Mouse (Mus musculus) limb, embryonic 10.5 days (tissue): ENCODE measurements around the gene Adk. TPM values are rescaled to one million over a fixed set of nuclear protein-coding genes. Genes with fewer than 3 reads are reported as not detected.
"Not testable (repeated sequence)": the region's sequence is repeated elsewhere in the genome, so short reads cannot be mapped to it uniquely, and the experiment has no call there.

Source experiments
- DNase-seq: peaks from one replicate; pipeline ENCODE4 v3.0.0-alpha.2; 2017; ENCODE audit warnings: low spot score
- H3K27ac ChIP-seq: fragments of 300-500 bp; sonication (generic); 2 replicates; pipeline ENCODE4 v1.5.1; 2016; ENCODE audit warnings: mild to moderate bottlenecking
- H3K27me3 ChIP-seq: fragments of 300-500 bp; sonication (generic); 2 replicates; pipeline ENCODE4 v1.6.1; 2016; ENCODE audit warnings: low read depth, mild to moderate bottlenecking; ENCODE audit not compliant: poor library complexity, severe bottlenecking
- H3K36me3 ChIP-seq: fragments of 300-500 bp; sonication (generic); 2 replicates; pipeline ENCODE4 v1.6.1; 2016; ENCODE audit warnings: mild to moderate bottlenecking, moderate library complexity
- H3K4me1 ChIP-seq: fragments of 300-500 bp; sonication (generic); 2 replicates; pipeline ENCODE4 v1.6.1; 2016
- H3K4me3 ChIP-seq: fragments of 300-500 bp; sonication (generic); 2 replicates; pipeline ENCODE4 v1.5.1; 2016; ENCODE audit warnings: mild to moderate bottlenecking, moderate library complexity
- H3K9me3 ChIP-seq: fragments of 300-500 bp; sonication (generic); replicated peaks from 2 replicates; pipeline ENCODE4 v1.6.1; 2016; ENCODE audit warnings: mild to moderate bottlenecking
- WGBS: fragments of 180-500 bp; shearing (Covaris S2); methylation state at CpG from one replicate; pipeline ENCODE4 v1.1.7; 2016; 5-methylcytosine and 5-hydroxymethylcytosine counted together
- polyA plus RNA-seq: library from polyadenylated mRNA; unstranded; fragments of >200 nt; fragmentation: Nextera tagmentation; extraction: Ambion mirVana; gene quantifications from 2 replicates; pipeline ENCODE4 v1.2.1, GENCODE M21; 2016

The Adk gene
- polyA plus RNA-seq, 1 experiment from 2014 or later = 170 TPM

- WGBS = 89% methylated on average over 7 of the region's 7 CpGs
- Histone ChIP-seq H3K9me3 (no peaks in the 10 kb centered on the region), H3K36me3 (no peaks in the 10 kb centered on the region), H3K4me1 (peaks cover 28% of the 10 kb centered on the region), H3K27ac (no peak overlapping the region), H3K27me3 (no peaks in the 10 kb centered on the region), H3K4me3 (no peak overlapping the region)
- no peak for DNase-seq
Measured at GRCm38 (mm10) chr14:21455654-21456350, 403.4 kb downstream of the Adk start.

- no peaks in the 10 kb centered on the region for H3K9me3 ChIP-seq
- peak overlapping the region; percentile 30; the same call in 1 of the 2 replicates for H3K27ac ChIP-seq
- H3K36me3 ChIP-seq = no peaks in the 10 kb centered on the region
- no peak for DNase-seq
- H3K27me3 ChIP-seq = no peaks in the 10 kb centered on the region
- H3K4me1 ChIP-seq = peaks cover 21% of the 10 kb centered on the region
- no peak overlapping the region for H3K4me3 ChIP-seq
Measured at GRCm38 (mm10) chr14:21456526-21456925, 404.2 kb downstream of the Adk start.

- DNase-seq = no peak
- H3K36me3 ChIP-seq = no peaks in the 10 kb centered on the region
- no peak overlapping the region for H3K4me3 ChIP-seq
- H3K4me1 ChIP-seq = peaks cover 30% of the 10 kb centered on the region
- H3K9me3 ChIP-seq = no peaks in the 10 kb centered on the region
- WGBS = 91% methylated on average over 5 of the region's 5 CpGs
- H3K27me3 ChIP-seq = no peaks in the 10 kb centered on the region
- peak overlapping the region; percentile 44; the same call in 1 of the 2 replicates for H3K27ac ChIP-seq
Measured at GRCm38 (mm10) chr14:21457876-21458275, 405.5 kb downstream of the Adk start.

GRCm38 (mm10) chr14:21458696-21459095 is 406.3 kb downstream of the Adk start:
- no peak overlapping the region for H3K4me3 ChIP-seq
- no peaks in the 10 kb centered on the region for H3K27me3 ChIP-seq
- no peak for DNase-seq
- WGBS = 74% methylated on average over 7 of the region's 7 CpGs
- H3K27ac ChIP-seq = peak overlapping the region; percentile 44
- peaks cover 38% of the 10 kb centered on the region for H3K4me1 ChIP-seq
- no peaks in the 10 kb centered on the region for H3K9me3 ChIP-seq
- no peaks in the 10 kb centered on the region for H3K36me3 ChIP-seq

- H3K4me1 ChIP-seq = peaks cover 38% of the 10 kb centered on the region
- H3K36me3 ChIP-seq = no peaks in the 10 kb centered on the region
- no peak overlapping the region for H3K4me3 ChIP-seq
- no peaks in the 10 kb centered on the region for H3K9me3 ChIP-seq
- no peaks in the 10 kb centered on the region for H3K27me3 ChIP-seq
- 88% methylated on average over 4 of the region's 4 CpGs for WGBS
- DNase-seq = no peak
- H3K27ac ChIP-seq = peak overlapping the region; percentile 44; the same call in 1 of the 2 replicates
Measured at GRCm38 (mm10) chr14:21459163-21459562, 406.8 kb downstream of the Adk start.

- WGBS = 61% methylated on average over 3 of the region's 3 CpGs
- H3K27me3 ChIP-seq = no peaks in the 10 kb centered on the region
- DNase-seq = peak; percentile 62
- peaks cover 34% of the 10 kb centered on the region for H3K4me1 ChIP-seq
- no peak overlapping the region for H3K4me3 ChIP-seq
- H3K27ac ChIP-seq = peak overlapping the region; percentile 82
- no peaks in the 10 kb centered on the region for H3K36me3 ChIP-seq
- H3K9me3 ChIP-seq = peaks cover 3% of the 10 kb centered on the region; the same call in 1 of the 2 replicates
Measured at GRCm38 (mm10) chr14:21462398-21462797, 410.0 kb downstream of the Adk start.

GRCm38 (mm10) chr14:21463117-21463712 is 410.8 kb downstream of the Adk start:
- Histone ChIP-seq H3K4me3 (no peak overlapping the region), H3K27ac (peak overlapping the region; percentile 82), H3K27me3 (no peaks in the 10 kb centered on the region), H3K9me3 (peaks cover 3% of the 10 kb centered on the region; the same call in 1 of the 2 replicates), H3K4me1 (peaks cover 31% of the 10 kb centered on the region), H3K36me3 (no peaks in the 10 kb centered on the region)
- 85% methylated on average over 9 of the region's 9 CpGs for WGBS
- no peak for DNase-seq

GRCm38 (mm10) chr14:21470386-21470785 is 418.0 kb downstream of the Adk start:
- H3K27ac ChIP-seq = no peak overlapping the region; the same call in 1 of the 2 replicates
- WGBS = 81% methylated on average over 5 of the region's 5 CpGs
- H3K36me3 ChIP-seq = no peaks in the 10 kb centered on the region
- no peak overlapping the region for H3K4me3 ChIP-seq
- DNase-seq = no peak
- peaks cover 3% of the 10 kb centered on the region; the same call in 1 of the 2 replicates for H3K9me3 ChIP-seq
- no peaks in the 10 kb centered on the region for H3K27me3 ChIP-seq
- 0 out of 2 replicates have a peak, but pooled peaks cover 4% of the 10 kb centered on the region for H3K4me1 ChIP-seq

GRCm38 (mm10) chr14:21471975-21472374 is 419.6 kb downstream of the Adk start:
- Histone ChIP-seq H3K4me1 (0 out of 2 replicates have a peak, but pooled peaks cover 4% of the 10 kb centered on the region), H3K9me3 (peaks cover 3% of the 10 kb centered on the region; the same call in 1 of the 2 replicates), H3K27ac (peak overlapping the region; percentile 46; the same call in 1 of the 2 replicates), H3K4me3 (no peak overlapping the region), H3K27me3 (no peaks in the 10 kb centered on the region), H3K36me3 (no peaks in the 10 kb centered on the region)
- WGBS = 94% methylated on average over 2 of the region's 2 CpGs
- no peak for DNase-seq

GRCm38 (mm10) chr14:21474593-21475132 is 422.3 kb downstream of the Adk start:
- H3K4me3 ChIP-seq, H3K36me3 ChIP-seq, H3K9me3 ChIP-seq, H3K27me3 ChIP-seq, H3K4me1 ChIP-seq, DNase-seq, H3K27ac ChIP-seq: not testable (repeated sequence)
- WGBS = 90% methylated on average over 4 of the region's 4 CpGs

GRCm38 (mm10) chr14:21477181-21477580 is 424.8 kb downstream of the Adk start:
- H3K4me1 ChIP-seq = no peaks in the 10 kb centered on the region
- H3K36me3 ChIP-seq = no peaks in the 10 kb centered on the region
- H3K27me3 ChIP-seq = no peaks in the 10 kb centered on the region
- no peaks in the 10 kb centered on the region for H3K9me3 ChIP-seq
- 95% methylated on average over 2 of the region's 2 CpGs for WGBS
- DNase-seq = no peak
- H3K27ac ChIP-seq = no peak overlapping the region
- no peak overlapping the region for H3K4me3 ChIP-seq

GRCm38 (mm10) chr14:21479566-21479965 is 427.2 kb downstream of the Adk start:
- Histone ChIP-seq H3K4me1 (no peaks in the 10 kb centered on the region), H3K36me3 (no peaks in the 10 kb centered on the region), H3K27me3 (no peaks in the 10 kb centered on the region), H3K4me3 (no peak overlapping the region), H3K27ac (no peak overlapping the region), H3K9me3 (no peaks in the 10 kb centered on the region)
- no peak for DNase-seq
- WGBS = 93% methylated on average over 8 of the region's 8 CpGs

GRCm38 (mm10) chr14:21480191-21480590 is 427.8 kb downstream of the Adk start:
- Histone ChIP-seq H3K27me3 (no peaks in the 10 kb centered on the region), H3K36me3 (no peaks in the 10 kb centered on the region), H3K4me1 (no peaks in the 10 kb centered on the region), H3K4me3 (no peak overlapping the region), H3K27ac (no peak overlapping the region), H3K9me3 (no peaks in the 10 kb centered on the region)
- DNase-seq = no peak
- 92% methylated on average over 5 of the region's 5 CpGs for WGBS
